Mouse (Mus musculus) limb, embryonic 11.5 days (tissue): ENCODE data around the gene Nrn1. TPM values are rescaled to one million over a fixed set of nuclear protein-coding genes. Genes with fewer than 3 reads are reported as not detected.

Experiments
- ATAC-seq: fragments of 200-750 bp; cut with Nextera tagmentation; 2 replicates; pipeline ENCODE4 v1.8.0; 2017; ENCODE audit warnings: low read depth; ENCODE audit not compliant: insufficient number of reproducible peaks, low FRiP score, low TSS enrichment
- DNase-seq: peaks from one replicate; pipeline ENCODE4 v3.0.0-alpha.2; 2015; ENCODE audit warnings: low spot score
- H3K27ac ChIP-seq: fragments of 300-500 bp; sonication (generic); replicated peaks from 2 replicates; pipeline ENCODE4 v1.5.1; 2014; ENCODE audit warnings: low read depth, mild to moderate bottlenecking, low read length
- H3K27me3 ChIP-seq: fragments of 300-500 bp; sonication (generic); 2 replicates; pipeline ENCODE4 v1.6.1; 2014; ENCODE audit warnings: mild to moderate bottlenecking, low read length, mixed read lengths; ENCODE audit not compliant: control insufficient read depth, insufficient read depth
- H3K36me3 ChIP-seq: fragments of 300-500 bp; sonication (generic); 2 replicates; pipeline ENCODE4 v1.6.1; 2014; ENCODE audit warnings: mild to moderate bottlenecking, low read length, moderate library complexity, mixed read lengths; ENCODE audit not compliant: control insufficient read depth, insufficient read depth
- H3K4me1 ChIP-seq: fragments of 300-500 bp; sonication (generic); 2 replicates; pipeline ENCODE4 v1.6.1; 2014; ENCODE audit warnings: low read length, mixed read lengths; ENCODE audit not compliant: control insufficient read depth, insufficient read depth
- H3K4me2 ChIP-seq: fragments of 300-500 bp; sonication (generic); 2 replicates; pipeline ENCODE4 v1.6.1; 2014; ENCODE audit warnings: low read depth, mild to moderate bottlenecking, moderate library complexity; ENCODE audit not compliant: severe bottlenecking
- H3K4me3 ChIP-seq: fragments of 300-500 bp; sonication (generic); 2 replicates; pipeline ENCODE4 v1.5.1; 2014; ENCODE audit warnings: low read depth, low read length
- H3K9ac ChIP-seq: fragments of 300-500 bp; sonication (generic); 2 replicates; pipeline ENCODE4 v1.6.1; 2014; ENCODE audit warnings: mild to moderate bottlenecking, low read length
- H3K9me3 ChIP-seq: fragments of 300-500 bp; sonication (generic); 2 replicates; pipeline ENCODE4 v1.6.1; 2016; ENCODE audit warnings: low read length; ENCODE audit not compliant: control insufficient read depth
- WGBS: fragments of 180-500 bp; shearing (Covaris S2); extraction: QIAGEN DNeasy Blood & Tissue Kit; methylation state at CpG from one replicate; pipeline ENCODE4 v1.1.7; 2014; 5-methylcytosine and 5-hydroxymethylcytosine counted together
- polyA plus RNA-seq: library from polyadenylated mRNA; unstranded; fragments of >200 nt; fragmentation: Nextera tagmentation; extraction: Ambion mirVana; gene quantifications from 2 replicates; pipeline ENCODE4 v1.2.1, GENCODE M21; 2014

Nrn1 gene
- polyA plus RNA-seq, 1 experiment from 2014 or later = 2.1 TPM

DNA sequence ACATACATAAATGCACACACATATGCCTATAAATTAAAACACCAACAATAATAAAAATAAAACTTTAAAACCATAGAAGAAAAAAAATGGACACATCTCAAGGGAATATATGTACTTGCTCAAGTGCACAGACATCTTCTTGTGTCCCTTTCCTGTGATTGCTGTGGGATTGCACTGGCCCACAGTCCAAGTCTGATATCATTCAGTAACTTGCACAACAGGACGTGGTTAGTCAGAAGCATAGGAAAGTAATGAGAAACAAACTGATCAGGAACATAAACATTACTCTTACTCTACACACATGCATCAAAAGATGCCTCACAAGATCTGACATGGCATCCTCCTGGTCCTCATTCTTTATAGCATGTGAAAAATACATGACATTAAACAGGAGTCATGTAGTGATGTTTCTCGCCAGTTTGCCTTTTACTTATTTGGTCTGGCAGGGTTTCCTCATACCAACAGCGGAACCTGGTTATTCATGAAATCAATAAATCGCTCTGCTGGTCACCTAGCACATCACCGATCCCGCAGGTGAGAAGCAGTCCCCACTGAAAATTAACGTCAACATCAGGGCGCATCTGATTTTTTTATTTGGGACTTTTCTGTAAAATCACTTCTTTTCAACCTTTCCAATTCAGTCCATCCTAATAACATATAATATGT is 54.1 kb downstream of the Nrn1 start:
- Histone ChIP-seq H3K4me2 (no peak overlapping the region), H3K4me1 (no peaks in the 10 kb centered on the region), H3K9ac (no peak overlapping the region), H3K4me3 (no peak overlapping the region), H3K27ac (no peak overlapping the region), H3K36me3 (no peaks in the 10 kb centered on the region), H3K27me3 (no peaks in the 10 kb centered on the region), H3K9me3 (no peaks in the 10 kb centered on the region)
- 90% methylated on average over 8 of the region's 8 CpGs for WGBS
- ATAC-seq (no peak), DNase-seq (no peak)

- H3K4me3 ChIP-seq = no peak overlapping the region
- no peaks in the 10 kb centered on the region for H3K36me3 ChIP-seq
- 82% methylated on average over 1 of the region's 1 CpGs for WGBS
- no peak overlapping the region for H3K27ac ChIP-seq
- no peaks in the 10 kb centered on the region for H3K4me1 ChIP-seq
- no peaks in the 10 kb centered on the region for H3K27me3 ChIP-seq
- H3K9ac ChIP-seq = no peak overlapping the region
- ATAC-seq (no peak), DNase-seq (no peak)
- no peak overlapping the region for H3K4me2 ChIP-seq
- no peaks in the 10 kb centered on the region for H3K9me3 ChIP-seq
These were observed 55.6 kb downstream of the Nrn1 start for GRCm38 (mm10) chr13:36679345-36679744.
